Mouse (Mus musculus) midbrain, postnatal 0 days (tissue): Measurements from ENCODE around the gene Spata7. TPM values are rescaled to one million over a fixed set of nuclear protein-coding genes. Genes with fewer than 3 reads are reported as not detected.

Source experiments
- ATAC-seq: fragments of 200-750 bp; cut with Nextera tagmentation; 2 replicates; pipeline ENCODE4 v1.8.0; 2017; ENCODE audit warnings: moderate number of reproducible peaks, mild to moderate bottlenecking, moderate TSS enrichment, moderate library complexity; ENCODE audit not compliant: low FRiP score
- DNase-seq: peaks from one replicate; pipeline ENCODE4 v3.0.0-alpha.2; 2015; ENCODE audit warnings: low spot score
- H3K27ac ChIP-seq: fragments of 300-500 bp; sonication (generic); 2 replicates; pipeline ENCODE4 v1.5.1; 2014; ENCODE audit warnings: low read depth, mild to moderate bottlenecking, low read length, mixed read lengths
- H3K27me3 ChIP-seq: fragments of 300-500 bp; sonication (generic); 2 replicates; pipeline ENCODE4 v1.6.1; 2014; ENCODE audit warnings: low read length, control low read depth, mixed read lengths; ENCODE audit not compliant: insufficient read depth
- H3K36me3 ChIP-seq: fragments of 300-500 bp; sonication (generic); 2 replicates; pipeline ENCODE4 v1.6.1; 2014; ENCODE audit warnings: low read length, control low read depth, mixed read lengths; ENCODE audit not compliant: insufficient read depth
- H3K4me1 ChIP-seq: fragments of 300-500 bp; sonication (generic); 2 replicates; pipeline ENCODE4 v1.6.1; 2014; ENCODE audit warnings: mild to moderate bottlenecking, control low read depth, antibody characterized with exemption, low read length, mixed read lengths; ENCODE audit not compliant: insufficient read depth
- H3K4me2 ChIP-seq: fragments of 300-500 bp; sonication (generic); 2 replicates; pipeline ENCODE4 v1.6.1; 2014; ENCODE audit warnings: low read depth, mild to moderate bottlenecking, low read length, mixed read lengths; ENCODE audit not compliant: poor library complexity, severe bottlenecking
- H3K4me3 ChIP-seq: fragments of 300-500 bp; sonication (generic); 2 replicates; pipeline ENCODE4 v1.5.1; 2014; ENCODE audit warnings: low read depth, mild to moderate bottlenecking, low read length, moderate library complexity
- H3K9ac ChIP-seq: fragments of 300-500 bp; sonication (generic); replicated peaks from 2 replicates; pipeline ENCODE4 v1.6.1; 2014; ENCODE audit warnings: mild to moderate bottlenecking, low read length, moderate library complexity, mixed read lengths; ENCODE audit not compliant: poor library complexity, severe bottlenecking
- H3K9me3 ChIP-seq: fragments of 300-500 bp; sonication (generic); 2 replicates; pipeline ENCODE4 v1.6.1; 2016; ENCODE audit warnings: low read length, control low read depth
- CTCF ChIP-seq: IDR thresholded peaks from 2 replicates; pipeline ENCODE4 v1.5.1; 2016; ENCODE audit warnings: antibody characterized with exemption, mild to moderate bottlenecking
- WGBS: fragments of 180-500 bp; shearing (Covaris S2); extraction: QIAGEN DNeasy Blood & Tissue Kit; methylation state at CpG from one replicate; pipeline ENCODE4 v1.1.7; 2014; 5-methylcytosine and 5-hydroxymethylcytosine counted together
- polyA plus RNA-seq: library from polyadenylated mRNA; unstranded; fragments of >200 nt; fragmentation: Nextera tagmentation; extraction: Ambion mirVana; gene quantifications from 2 replicates; pipeline ENCODE4 v1.2.1, GENCODE M21; 2015
- total RNA-seq: library from RNA; depleted of rRNA; stranded (reverse); fragments of >200 nt; gene quantifications from 2 replicates; pipeline ENCODE4 v1.2.3, GENCODE M21; 2014

The Spata7 gene
- total and polyA plus RNA-seq, 2 experiments from 2014 or later: 29.2 to 38.2 TPM

- Histone ChIP-seq H3K9ac (no peak overlapping the region), H3K9me3 (no peaks in the 10 kb centered on the region), H3K4me3 (no peak overlapping the region), H3K4me2 (no peak overlapping the region), H3K27me3 (no peaks in the 10 kb centered on the region), H3K27ac (no peak overlapping the region), H3K36me3 (peaks cover 17% of the 10 kb centered on the region), H3K4me1 (no peaks in the 10 kb centered on the region)
- TF ChIP-seq CTCF: no peak
- DNase-seq: peak; percentile 15
- WGBS: 62% methylated on average over 10 of the region's 10 CpGs
- ATAC-seq: no peak
These were observed 40.3 kb downstream of the Spata7 start for GRCm38 (mm10) chr12:98668132-98668814.

GRCm38 (mm10) chr12:98669086-98669485 is 41.1 kb downstream of the Spata7 start:
- H3K9me3 ChIP-seq: no peaks in the 10 kb centered on the region
- H3K27me3 ChIP-seq: no peaks in the 10 kb centered on the region
- H3K4me2 ChIP-seq: no peak overlapping the region
- no peak for DNase-seq
- no peak overlapping the region for H3K4me3 ChIP-seq
- no peak for ATAC-seq
- H3K36me3 ChIP-seq: peaks cover 14% of the 10 kb centered on the region
- 92% methylated on average over 10 of the region's 10 CpGs for WGBS
- TF ChIP-seq CTCF: no peak
- no peaks in the 10 kb centered on the region for H3K4me1 ChIP-seq
- no peak overlapping the region for H3K27ac ChIP-seq
- H3K9ac ChIP-seq: no peak overlapping the region

DNA sequence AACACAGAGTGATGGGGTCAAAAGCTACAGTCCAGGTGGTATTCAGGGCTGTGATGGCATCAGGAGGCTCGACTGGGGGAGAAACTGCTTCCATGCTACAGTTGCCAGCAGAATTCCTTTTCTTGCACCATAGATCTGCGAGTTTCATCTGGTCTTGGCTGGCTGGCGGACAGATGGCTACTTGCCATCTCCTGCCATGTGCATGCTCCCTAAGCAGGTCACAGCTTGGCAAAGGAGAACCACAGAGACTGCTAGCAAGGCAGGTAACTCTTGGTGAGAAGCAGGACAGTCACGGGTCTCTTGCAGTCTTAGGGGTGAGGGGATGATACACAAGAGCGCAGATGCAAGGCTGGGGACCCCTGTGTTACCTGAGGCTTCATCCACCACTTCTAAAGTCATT is 41.9 kb downstream of the Spata7 start:
- no peak overlapping the region for H3K27ac ChIP-seq
- WGBS: 82% methylated on average over 5 of the region's 5 CpGs
- no peaks in the 10 kb centered on the region for H3K9me3 ChIP-seq
- H3K4me3 ChIP-seq: no peak overlapping the region
- no peaks in the 10 kb centered on the region for H3K27me3 ChIP-seq
- DNase-seq (peak; percentile 32), ATAC-seq (no peak)
- no peak for TF ChIP-seq CTCF
- H3K4me1 ChIP-seq: no peaks in the 10 kb centered on the region
- H3K4me2 ChIP-seq: no peak overlapping the region
- no peak overlapping the region for H3K9ac ChIP-seq
- peaks cover 14% of the 10 kb centered on the region for H3K36me3 ChIP-seq

GRCm38 (mm10) chr12:98670429-98670828 is 42.5 kb downstream of the Spata7 start:
- no peak for TF ChIP-seq CTCF

DNA sequence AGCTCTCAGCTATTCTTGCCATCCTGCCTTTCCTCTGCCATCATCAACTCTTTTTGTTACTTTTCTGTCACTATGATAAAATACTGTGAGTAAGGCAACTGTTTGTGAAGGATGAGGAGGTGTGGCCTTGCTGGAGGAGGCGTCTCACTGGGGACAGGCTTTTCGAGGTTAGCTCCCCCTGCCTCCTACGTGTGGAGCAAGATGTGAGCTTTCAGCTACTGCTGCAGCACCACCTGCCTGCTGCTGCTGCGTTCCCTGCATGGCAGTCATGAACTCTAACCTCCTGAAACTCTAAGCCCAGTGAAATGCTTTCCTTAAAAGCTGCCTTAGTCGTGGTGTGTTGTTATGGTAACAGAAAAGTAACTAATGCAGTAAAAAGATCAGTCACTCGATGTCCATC is 45.9 kb downstream of the Spata7 start:
- Histone ChIP-seq H3K36me3 (peaks cover 17% of the 10 kb centered on the region), H3K4me1 (no peaks in the 10 kb centered on the region), H3K9me3 (no peaks in the 10 kb centered on the region), H3K9ac (no peak overlapping the region), H3K27ac (no peak overlapping the region), H3K27me3 (no peaks in the 10 kb centered on the region), H3K4me2 (no peak overlapping the region), H3K4me3 (no peak overlapping the region)
- 65% methylated on average over 6 of the region's 6 CpGs for WGBS
- no peak for DNase-seq
- TF ChIP-seq CTCF: peak; percentile 20; the same call in 1 of the 2 replicates
- ATAC-seq: no peak

More at GRCm38 (mm10) chr12:98670429-98670828, 42.5 kb downstream of the Spata7 start:
- 92% methylated on average over 4 of the region's 4 CpGs for WGBS
- no peaks in the 10 kb centered on the region for H3K9me3 ChIP-seq
- H3K4me2 ChIP-seq: no peak overlapping the region
- ATAC-seq (no peak), DNase-seq (no peak)
- no peaks in the 10 kb centered on the region for H3K27me3 ChIP-seq
- no peak overlapping the region for H3K9ac ChIP-seq
- no peak overlapping the region for H3K27ac ChIP-seq
- peaks cover 14% of the 10 kb centered on the region for H3K36me3 ChIP-seq
- no peaks in the 10 kb centered on the region for H3K4me1 ChIP-seq
- H3K4me3 ChIP-seq: no peak overlapping the region

GRCm38 (mm10) chr12:98674627-98675143 is 46.7 kb downstream of the Spata7 start:
- DNase-seq (peak; percentile 93), ATAC-seq (peak; percentile 87)
- peak overlapping the region; percentile 34 for H3K27ac ChIP-seq
- H3K27me3 ChIP-seq: no peaks in the 10 kb centered on the region
- H3K36me3 ChIP-seq: peaks cover 16% of the 10 kb centered on the region
- no peak overlapping the region for H3K9ac ChIP-seq
- peak; percentile 79 for TF ChIP-seq CTCF
- 14% methylated on average over 9 of the region's 9 CpGs for WGBS
- no peaks in the 10 kb centered on the region for H3K4me1 ChIP-seq
- no peaks in the 10 kb centered on the region for H3K9me3 ChIP-seq
- peak overlapping the region; percentile 4; the same call in 1 of the 2 replicates for H3K4me2 ChIP-seq
- H3K4me3 ChIP-seq: no peak overlapping the region
